Mouse (Mus musculus) layer of hippocampus, postnatal 10 days (tissue): ENCODE data around the gene Slc23a3. TPM values are rescaled to one million over a fixed set of nuclear protein-coding genes. Genes with fewer than 3 reads are reported as not detected.

Experiments used
- DNase-seq, 2 experiments: peaks; one replicate each; pipeline ENCODE4 v3.0.0; 2021; ENCODE audit warnings: low spot score in 2 of 2
- long read RNA-seq: library from polyadenylated mRNA; stranded (forward); transcript quantifications from one replicate; pipeline ENCODE4 v2.0.0, GENCODE M21; 2023
- total RNA-seq, 2 experiments: library from RNA; stranded (reverse); gene quantifications; 2 replicates each; pipeline ENCODE4 v1.2.3; 2021

The Slc23a3 gene
- under 1 TPM in 1 of 2 experiments, not detected in 1; 0.27 TPM for total RNA-seq
- long read RNA-seq, partial matches to known transcripts = 1 of 1 reads
- long read RNA-seq, other reads (novel, unspliced or antisense) = 0 of 1 reads

DNA sequence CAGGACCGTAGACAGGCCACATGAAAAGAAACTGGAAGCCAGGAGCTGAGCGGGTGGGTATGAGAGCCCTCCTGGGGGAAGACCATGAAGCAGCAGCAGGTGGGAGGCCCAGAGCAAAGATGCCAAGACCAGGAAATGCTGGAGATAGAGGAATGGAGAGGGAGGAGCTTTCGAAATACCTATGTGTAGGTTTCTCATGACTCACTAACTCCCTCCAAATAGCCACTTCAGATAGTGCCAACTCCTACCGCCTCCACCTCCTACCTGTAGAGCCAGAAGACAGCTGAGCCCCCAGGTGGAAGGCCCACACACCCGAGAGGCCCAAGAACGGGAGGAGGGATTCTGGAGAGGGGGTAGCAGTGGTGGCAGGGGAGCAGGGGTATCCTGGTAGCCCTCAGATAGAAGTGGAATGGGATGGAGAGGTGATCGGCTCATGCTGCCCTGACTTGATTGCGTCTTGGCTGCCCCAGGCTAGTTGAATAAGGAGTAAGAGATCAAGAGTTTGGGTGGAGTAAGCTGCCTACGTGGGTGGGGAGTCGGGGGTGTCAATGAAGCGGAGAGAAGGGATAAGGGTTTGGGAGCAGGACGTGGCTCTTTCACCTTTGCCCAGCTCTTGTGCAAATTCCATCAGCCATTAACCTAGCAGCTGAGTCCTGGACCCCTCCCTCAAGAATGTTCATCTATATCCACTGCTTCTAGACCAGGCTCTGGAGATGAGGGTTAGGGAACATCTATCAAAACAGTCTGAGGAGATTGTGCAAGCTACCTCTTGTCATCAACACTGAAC lies at the start of gene Slc23a3:
Gene Slc23a3 (minus strand): TSS at position 470 of the 787 bp plus-strand sequence.
- no peak for DNase-seq

DNA sequence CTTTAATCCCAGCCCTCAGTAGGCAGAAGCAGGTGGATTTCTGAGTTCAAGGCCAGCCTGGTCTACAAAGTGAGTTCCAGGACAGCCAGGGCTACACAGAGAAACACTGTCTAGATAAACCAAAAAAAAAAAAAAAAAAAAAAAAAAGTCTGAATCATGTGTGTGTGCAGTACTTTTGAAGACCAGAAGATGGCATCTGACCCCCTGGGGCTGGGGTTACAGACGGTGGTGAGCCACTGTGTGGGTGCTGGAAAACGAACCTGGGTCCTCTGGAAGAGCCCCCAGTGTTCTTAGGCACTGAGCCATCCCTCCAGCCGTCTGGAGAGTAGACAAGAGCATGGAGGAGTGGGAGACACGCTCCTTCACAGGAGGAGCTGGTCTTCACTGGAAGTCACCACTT lies 48.5 kb upstream of the Slc23a3 start:
- DNase-seq = no peak

DNA sequence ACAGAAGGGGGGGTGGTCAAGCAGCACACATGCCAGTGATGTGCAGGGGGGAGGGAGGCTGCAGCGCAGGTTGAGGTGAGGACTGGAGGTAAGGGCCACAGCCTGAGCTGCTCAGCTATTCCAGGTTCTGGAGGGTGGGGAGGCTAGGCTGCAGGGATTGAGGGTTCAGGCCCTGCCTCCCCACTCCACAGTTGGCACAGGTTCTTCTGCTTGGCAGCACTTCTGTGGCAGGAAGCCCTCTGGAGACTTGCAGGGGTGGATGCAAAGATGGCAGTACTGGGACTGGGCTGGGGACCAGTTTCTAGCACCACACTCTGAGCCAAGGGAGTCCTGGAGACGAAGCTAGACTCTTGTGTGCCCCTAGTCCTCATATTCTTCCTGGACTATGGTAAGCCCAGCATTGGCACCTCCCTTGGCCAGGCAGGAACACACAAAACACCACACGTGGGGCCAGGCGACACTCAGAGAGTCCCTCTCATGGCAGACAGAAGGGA lies 47.7 kb upstream of the Slc23a3 start:
- DNase-seq = no peak

DNA sequence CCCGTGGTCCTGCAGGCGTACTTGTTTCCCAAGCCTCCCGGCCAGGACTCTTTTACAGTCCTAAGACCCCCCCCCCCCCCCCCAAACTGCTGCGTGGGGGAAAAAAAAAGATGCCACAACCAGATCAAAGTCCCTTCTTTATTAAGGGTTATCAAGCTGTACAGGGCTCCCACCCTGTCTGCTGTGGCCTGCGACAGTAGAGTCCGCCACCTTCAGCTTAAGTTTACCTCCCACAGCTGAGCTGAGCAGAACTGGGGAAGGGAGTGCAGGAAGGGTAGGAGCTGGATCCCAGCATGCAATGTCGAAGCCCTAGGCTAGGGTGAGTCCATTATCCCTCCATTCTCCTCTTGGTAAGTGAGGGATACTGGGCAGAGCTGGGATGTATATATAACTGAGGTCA lies 47.1 kb upstream of the Slc23a3 start:
- no peak for DNase-seq

DNA sequence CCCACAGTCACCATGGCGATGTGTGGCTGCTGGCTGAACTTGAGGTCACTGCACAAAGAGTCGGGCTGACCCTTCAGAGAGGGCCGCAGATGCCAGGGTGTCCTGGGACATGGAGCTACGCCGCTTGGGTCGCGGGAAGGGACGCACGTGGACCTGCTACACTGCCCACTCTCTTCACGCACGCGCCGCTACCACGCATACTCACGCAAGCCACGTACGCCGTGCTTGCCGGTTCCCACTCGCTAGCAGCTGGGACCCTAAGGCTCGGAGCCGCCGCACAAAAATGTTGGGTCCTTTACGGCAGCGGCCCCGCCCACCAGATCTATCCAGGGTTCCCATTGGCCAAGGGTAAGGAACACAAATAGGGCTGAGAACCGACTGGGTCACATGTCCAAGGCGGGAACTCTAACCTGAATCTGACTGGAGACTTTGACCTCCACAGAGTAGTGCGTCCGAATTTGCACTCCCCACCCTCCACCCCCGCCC lies 46.5 kb upstream of the Slc23a3 start, which contains the start of gene Abcb6:
Gene Abcb6 (minus strand): TSS at position 288 of the 486 bp plus-strand sequence.
- peak; percentile 89 to 91 for DNase-seq

DNA sequence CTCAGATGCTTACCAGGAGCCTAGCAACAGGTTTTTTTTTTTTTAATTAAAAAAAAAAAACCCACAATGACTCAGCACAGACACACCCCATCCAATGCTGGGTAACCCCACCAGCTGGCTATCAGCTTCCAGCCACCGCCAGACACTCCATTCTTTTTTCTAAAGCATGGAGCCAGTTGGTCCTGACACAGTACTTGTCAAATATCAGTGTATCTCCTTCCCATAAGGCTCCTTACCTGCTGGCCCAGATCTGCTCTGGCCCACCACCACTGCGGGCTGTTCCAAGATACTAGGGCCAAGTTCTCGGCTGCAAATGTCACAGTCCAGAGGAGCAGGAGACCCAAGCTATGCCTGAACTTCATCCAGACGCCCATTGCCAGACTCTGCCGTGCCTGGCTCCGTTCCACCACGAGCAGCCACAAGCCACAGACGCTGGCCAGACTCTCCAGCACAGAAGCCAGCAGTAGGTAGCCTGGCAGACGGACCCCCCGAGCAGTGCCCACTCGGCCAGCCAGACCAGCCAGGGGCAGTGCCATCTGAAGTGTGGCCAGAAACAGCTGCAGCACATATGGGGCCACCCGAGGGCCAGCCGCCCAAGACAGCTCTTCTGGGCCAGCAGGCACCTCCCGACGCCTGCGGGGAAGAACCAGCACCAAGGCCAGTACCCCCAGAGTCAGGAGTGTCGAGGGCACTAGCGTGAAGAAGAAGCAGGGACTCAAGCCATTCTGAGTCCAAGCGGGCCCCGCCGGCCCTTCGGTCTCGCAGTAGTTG lies 45.8 kb upstream of the Slc23a3 start:
- DNase-seq = peak; percentile 79 to 80

DNA sequence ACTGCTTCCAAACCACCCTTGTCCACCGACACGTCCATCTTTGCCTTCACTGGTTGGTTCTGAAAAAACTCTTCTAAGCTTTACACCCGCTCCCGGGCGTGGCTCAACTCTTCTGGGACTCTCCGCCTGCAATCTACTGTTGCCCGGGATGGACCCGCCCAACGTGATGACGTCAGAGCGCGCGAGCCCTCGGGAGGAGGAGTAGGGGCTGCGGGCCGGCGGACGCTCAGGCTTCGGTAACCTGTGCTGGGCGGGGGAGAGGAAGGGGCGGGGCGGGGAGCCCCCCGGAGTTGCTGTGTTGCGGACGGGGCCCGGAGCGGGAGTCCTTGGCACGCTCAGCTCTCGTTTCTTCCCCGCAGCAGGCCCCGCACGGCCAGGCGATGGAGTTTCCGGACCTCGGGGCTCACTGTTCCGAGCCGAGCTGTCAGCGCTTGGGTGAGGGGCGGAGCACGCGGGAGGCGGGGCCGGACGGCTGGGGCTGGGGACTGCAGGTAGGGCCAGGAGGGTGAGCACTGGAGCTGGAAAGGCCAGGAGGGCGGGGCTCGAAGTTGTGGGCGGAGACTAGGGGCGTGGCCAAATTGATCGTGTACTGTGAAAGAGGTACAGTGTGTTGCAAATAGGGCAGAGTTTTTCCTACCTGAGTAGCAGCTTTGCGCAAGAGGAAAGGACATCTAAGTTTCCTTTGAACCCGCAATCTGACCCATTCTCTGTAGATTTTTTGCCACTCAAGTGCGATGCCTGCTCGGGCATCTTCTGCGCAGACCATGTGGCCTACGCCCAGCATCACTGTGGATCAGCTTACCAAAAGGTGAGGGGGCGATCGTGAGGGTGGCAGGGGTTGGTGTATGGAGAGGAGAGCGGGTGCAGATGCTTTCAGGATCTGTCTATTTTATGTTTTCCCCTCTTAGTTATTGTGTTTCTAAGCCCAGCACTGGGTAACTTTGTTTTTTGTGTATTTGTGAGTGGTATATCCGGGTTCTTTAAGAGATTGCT lies 35.1 kb upstream of the Slc23a3 start, which contains the start of gene Zfand2b:
Gene Zfand2b (plus strand): TSS at position 175 of the 993 bp plus-strand sequence.
- DNase-seq = peak; percentile 93

DNA sequence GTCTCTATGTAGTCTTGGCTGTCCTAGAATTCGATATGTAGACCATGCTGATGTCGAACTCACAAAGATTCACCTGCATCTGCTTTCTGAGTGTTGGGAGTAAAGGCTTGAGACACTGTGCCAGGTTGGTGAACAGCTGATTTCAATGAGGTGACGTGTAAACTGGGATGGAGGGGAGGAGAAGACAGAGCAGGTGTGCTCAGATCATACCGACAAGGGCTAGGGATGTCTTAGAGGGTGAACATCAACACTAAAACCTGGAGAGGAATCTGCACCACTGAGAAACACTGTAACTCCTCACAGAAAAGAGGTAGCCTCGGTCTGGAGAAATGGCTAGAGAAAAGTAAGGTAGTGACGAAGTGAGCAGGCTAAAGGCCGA lies 34.4 kb upstream of the Slc23a3 start:
- no peak for DNase-seq

DNA sequence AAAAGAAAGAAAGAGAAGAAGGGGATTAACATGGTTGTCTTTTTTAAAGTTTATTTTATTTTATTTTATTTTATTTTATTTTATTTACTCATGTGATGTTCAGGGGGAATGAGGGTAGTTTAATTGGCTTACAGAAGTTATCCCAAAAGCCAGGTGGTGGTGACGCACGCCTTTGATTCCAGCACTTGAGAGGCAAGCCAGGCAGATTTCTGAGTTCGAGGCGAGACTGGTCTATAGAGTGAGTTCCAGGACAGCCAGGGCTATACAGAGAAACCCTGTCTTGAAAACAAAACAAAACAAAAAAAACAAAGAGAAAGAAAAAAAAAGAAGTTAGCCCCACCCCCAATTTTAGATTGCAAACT lies 26.5 kb upstream of the Slc23a3 start:
- no peak for DNase-seq

DNA sequence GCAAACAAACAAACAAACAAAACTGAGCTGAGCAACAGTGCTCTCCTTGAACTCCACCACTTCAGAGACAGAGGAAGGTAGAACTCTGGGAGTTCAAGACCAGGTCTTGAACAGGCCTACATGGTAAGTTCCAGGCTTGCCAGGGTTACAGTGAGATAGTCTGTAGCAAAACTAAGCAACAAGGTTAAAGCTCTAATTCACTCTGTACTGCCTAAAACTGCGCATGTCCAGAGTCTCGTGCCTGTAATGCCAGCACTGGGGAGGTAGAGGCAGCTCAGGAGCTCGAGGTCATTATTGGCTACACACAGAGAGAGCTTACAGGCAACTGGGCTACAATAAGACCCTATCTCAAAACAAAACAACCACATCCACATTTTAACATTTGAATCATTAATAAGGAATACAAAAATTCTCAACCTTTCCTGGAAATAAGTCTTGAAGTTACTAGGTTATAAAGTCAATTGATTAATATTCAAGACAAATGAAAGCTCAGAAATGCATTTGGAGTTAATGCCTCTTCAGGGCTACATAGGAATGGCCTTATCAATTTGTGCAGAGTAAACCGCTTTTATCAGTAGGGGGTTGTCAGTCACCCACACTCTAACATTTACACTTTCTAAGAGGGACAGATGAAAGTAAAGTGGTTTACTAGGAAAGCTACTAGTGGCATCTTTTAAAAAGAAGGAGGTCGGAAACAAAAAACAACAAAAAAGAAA lies 26.0 kb upstream of the Slc23a3 start:
- DNase-seq = no peak

DNA sequence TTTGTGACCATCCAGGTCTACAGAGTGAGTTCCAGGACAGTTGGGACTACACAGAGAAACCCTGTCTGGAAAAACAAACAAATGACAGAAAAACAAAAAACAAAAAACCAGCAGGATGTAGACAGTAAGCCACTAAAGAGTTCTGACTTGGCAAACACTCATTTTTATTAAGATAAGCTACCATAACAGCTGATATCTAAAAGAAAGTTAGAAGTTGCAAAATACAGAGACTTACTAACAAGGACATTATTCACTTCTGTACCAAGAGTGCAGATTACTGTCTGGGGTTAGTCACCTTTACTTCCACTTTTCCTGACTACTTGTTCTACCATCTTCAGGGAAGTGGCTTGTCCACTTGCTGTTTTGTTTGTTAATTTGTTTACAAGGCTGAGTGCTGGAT lies 25.3 kb upstream of the Slc23a3 start:
- DNase-seq = no peak

DNA sequence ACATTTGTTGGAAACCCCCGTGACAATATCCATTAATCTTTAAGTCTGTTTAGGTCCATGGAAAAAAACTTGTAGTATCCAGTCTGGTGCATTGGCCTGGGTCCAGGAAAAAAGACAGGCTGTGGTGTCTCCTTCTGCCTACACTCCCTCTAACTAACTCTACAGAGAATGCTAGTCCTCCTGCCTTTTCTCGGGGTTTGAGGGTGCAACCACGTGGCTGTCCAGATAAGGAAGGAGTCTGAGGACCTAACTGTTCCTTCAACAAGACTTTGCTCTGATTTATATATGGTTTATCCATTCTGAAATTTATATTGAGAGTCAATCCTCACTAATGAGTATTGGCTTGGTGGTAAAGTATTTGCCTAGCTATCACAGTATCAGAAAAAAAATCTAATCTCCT lies 22.1 kb upstream of the Slc23a3 start:
- no peak for DNase-seq

DNA sequence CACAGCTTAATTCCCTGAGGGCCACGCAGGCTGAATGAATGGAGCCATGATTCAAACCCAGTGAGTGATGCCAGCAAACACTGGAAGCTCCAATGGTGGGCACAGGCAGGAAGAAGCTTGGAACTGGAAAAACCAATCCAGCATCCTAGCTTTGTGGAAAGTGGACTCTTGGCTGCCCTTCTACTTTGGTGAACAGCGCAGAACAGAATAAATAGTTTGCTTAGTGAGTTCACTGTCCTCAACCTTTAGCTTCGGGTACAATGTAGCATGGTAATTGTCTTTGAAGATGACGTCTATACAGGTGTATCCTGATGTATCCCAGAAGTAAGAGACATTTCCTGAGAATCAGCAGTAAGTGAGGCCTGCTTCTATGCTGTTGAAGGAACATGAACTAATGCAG lies 15.0 kb upstream of the Slc23a3 start:
- no peak for DNase-seq

DNA sequence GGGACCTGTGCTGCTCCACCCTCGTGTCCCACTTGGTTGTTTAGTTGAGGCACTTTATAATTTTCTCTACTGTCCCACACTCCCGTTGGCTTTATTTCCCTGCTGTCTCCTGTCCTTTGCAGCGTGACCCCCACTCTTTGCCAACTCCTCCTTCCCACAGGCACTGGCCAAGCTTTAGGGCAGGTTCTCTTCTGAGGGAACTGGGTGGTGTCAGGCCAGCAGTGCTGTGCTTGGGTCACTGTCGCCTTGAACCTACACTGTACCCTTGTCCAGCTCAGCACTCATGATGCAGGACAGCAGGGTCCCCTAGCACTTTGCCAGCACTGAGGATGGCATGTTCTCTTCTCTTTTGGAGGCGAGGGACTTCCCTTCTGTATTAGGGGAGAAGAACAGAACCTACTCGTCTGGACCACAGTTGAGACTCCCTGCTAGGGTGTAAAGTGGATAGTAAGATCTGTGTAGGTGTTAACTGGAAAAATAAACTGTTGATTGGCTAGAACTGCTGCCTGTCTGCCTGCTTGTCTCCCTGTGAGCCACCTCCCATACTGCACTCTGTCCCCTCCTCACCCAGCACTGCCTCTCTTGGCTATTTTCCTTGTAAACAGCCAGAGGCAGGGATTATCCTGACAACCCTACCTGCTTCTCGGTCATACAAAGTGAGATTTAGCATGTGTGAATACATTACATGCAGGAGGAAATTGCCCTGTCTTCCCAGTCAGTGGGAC lies 13.9 kb upstream of the Slc23a3 start:
- no peak for DNase-seq

DNA sequence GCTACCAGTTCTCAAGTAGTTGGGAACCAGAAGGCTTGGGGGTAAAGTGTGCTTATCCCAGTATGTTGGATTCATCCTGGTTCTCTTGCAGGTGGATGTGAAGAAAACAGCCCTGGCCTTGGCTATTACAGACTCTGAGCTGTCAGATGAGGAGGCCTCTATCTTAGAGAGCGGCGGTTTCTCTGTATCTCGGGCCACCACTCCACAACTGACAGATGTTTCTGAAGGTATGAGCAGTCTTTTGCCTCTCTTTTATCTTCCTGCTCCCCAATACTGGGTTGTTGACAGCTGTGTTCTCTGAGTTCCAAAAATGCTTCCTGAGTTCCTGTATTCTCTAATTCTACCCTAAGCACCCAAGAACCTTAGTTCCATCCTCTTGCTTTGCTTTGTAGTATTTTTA lies 11.9 kb upstream of the Slc23a3 start:
- DNase-seq = no peak

DNA sequence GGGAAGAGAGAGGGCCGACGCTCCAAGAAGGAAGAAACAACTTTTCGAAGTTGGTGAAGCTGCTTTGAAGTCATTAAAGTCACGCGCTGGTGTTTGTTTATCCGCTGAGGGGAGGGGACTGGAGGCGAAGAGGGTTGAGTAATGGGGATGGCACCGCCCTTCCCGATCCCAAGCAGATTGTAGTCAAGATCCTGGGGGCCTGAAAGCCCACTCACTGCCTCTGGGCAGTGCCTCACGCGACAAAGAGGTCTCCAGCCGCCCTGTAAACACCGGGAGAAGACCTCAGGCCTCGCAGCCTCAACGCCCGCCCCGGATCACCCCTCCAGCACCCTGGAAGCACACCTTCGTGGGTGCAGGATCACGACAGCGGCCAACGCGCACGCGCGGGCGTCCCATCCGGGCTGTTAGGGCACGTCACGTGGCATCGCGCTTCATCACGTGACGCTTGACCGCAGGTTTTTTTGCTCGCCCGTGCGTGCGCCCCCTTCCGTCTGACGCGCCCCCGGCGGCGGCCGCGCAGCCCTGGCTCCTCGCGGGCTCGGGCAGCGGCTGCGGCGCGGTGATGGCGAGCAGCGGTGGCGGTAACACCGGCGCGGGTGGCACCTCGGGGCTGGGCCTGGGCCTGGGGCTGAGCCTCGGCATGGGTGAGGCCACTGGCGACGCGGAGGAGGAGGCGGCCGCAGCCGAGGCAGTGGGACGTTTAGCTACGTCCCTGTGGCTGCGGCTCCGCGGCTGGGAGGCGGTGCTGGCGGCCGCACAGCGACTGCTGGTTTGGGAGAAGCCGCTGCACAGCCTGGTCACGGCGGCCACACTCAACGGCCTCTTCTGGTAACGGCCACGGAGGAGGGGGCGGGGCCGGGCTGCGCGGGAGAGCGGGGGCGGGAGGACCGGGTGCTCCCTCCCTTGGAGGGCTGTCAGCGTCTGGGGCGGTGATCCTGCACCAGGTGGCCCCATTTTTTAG lies 8.9 kb upstream of the Slc23a3 start, which contains the start of the genes Cnppd1 and Retreg2:
Gene Cnppd1 (minus strand): TSS at position 411 of the 961 bp plus-strand sequence.
Gene Retreg2 (plus strand): TSS at position 478 of the 961 bp plus-strand sequence.
- peak; percentile 95 to 97 for DNase-seq

DNA sequence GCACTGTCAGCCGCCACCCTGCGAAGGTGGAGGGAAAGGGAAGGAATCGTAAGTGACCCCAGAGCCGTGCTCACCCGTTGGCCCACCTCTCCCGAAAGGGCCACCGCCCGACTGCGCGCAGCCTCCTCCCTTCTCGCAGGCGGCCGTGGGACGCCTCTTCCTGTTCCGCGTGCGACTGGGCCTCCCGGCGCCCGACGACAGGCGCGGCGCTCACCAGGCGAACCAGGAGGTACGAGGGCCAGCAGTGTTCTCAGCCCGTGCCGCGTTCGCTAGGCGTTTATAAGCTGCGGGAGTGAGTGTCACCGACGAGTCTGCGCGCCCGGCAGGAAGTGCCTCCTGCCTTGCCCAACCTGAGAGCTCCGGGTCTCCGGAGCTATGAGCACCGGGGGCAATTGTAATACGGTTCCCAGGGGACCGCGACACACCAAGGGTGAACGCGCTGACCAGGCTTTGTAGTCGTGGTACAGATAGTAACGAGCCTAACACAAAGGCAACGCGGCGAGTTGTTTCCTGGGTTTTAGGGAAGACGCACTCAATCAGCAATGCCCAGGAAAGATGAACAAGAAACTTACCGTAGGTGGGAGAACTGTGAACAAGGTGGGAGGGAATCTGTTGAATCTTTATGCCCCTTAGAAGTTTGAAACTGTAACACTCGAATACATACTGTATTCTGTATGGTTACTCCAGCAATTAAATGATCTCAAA lies 7.9 kb upstream of the Slc23a3 start:
- peak; percentile 52 to 64 for DNase-seq
